13 mouse cellular contexts compared by ENCODE assay signal in genomic region chr15:80438423-80438822, GRCm38 (mm10).
DNase-seq lines count a peak whose midpoint lies in the region; ATAC-seq lines count a peak whose summit lies in the region.
"Had no signal": no experiment of that assay in that cellular context is flagged by ENCODE, and none has a peak within 500 bp of the region (broad histone marks: within the 10 kb centered on the region; RNA-seq: fewer than 3 reads in every experiment).

No protein-coding gene starts in this region.

- ATAC-seq in hindbrain, embryonic 12.5 days (ENCODE audit: low FRiP score), result no peak
- ATAC-seq in midbrain, embryonic 16.5 days, result no peak

- no peak overlapping the region for H3K9ac ChIP-seq in hindbrain, embryonic 12.5 days
- no peak overlapping the region for H3K9ac ChIP-seq in midbrain, embryonic 16.5 days (ENCODE audit: low read depth, low read length)
- H3K9ac ChIP-seq: hindbrain, embryonic 15.5 days; lung, embryonic 14.5 days; midbrain, embryonic 12.5 days had no signal

- intact Hi-C loops in left cerebral cortex, postnatal 4 days (cut with DNase I), result no loop called here

- peak overlapping the region; percentile 40; the same call in 1 of the 2 replicates for H3K27ac ChIP-seq in hindbrain, embryonic 10.5 days
- H3K27ac ChIP-seq in hindbrain, embryonic 12.5 days, result no peak overlapping the region
- H3K27ac ChIP-seq in midbrain, embryonic 16.5 days (ENCODE audit: low read length), result peak overlapping the region; percentile 9; the same call in 1 of the 2 replicates
- H3K27ac ChIP-seq: hindbrain, embryonic 15.5 days; midbrain, embryonic 12.5 days had no signal

- no peaks in the 10 kb centered on the region for H3K36me3 ChIP-seq in hindbrain, embryonic 10.5 days
- no peaks in the 10 kb centered on the region for H3K36me3 ChIP-seq in hindbrain, embryonic 12.5 days
- H3K36me3 ChIP-seq in midbrain, embryonic 16.5 days (ENCODE audit: control insufficient read depth, insufficient read depth, low read length), result no peaks in the 10 kb centered on the region
- H3K36me3 ChIP-seq: hindbrain, embryonic 15.5 days; midbrain, embryonic 12.5 days had no signal

- H3K9me3 ChIP-seq in hindbrain, embryonic 10.5 days, result no peaks in the 10 kb centered on the region
- H3K9me3 ChIP-seq in hindbrain, embryonic 12.5 days (replicated peaks), result no peaks in the 10 kb centered on the region
- no peaks in the 10 kb centered on the region for H3K9me3 ChIP-seq in midbrain, embryonic 16.5 days (replicated peaks; ENCODE audit: control insufficient read depth, low read length, poor library complexity, severe bottlenecking)
- H3K9me3 ChIP-seq: hindbrain, embryonic 15.5 days; midbrain, embryonic 12.5 days had no signal

- H3K4me1 ChIP-seq in hindbrain, embryonic 10.5 days (replicated peaks), result peaks cover 13% of the 10 kb centered on the region; the same call in 1 of the 2 replicates
- H3K4me1 ChIP-seq in hindbrain, embryonic 12.5 days, result no peaks in the 10 kb centered on the region
- no peaks in the 10 kb centered on the region for H3K4me1 ChIP-seq in midbrain, embryonic 16.5 days (ENCODE audit: control insufficient read depth, insufficient read depth, low read length)
- H3K4me1 ChIP-seq: hindbrain, embryonic 15.5 days had no signal

- no peak overlapping the region for H3K4me2 ChIP-seq in hindbrain, embryonic 12.5 days (replicated peaks)
- H3K4me2 ChIP-seq in midbrain, embryonic 16.5 days (ENCODE audit: low read length), result no peak overlapping the region
- H3K4me2 ChIP-seq: hindbrain, embryonic 15.5 days; lung, embryonic 14.5 days; midbrain, embryonic 12.5 days had no signal

- no peak for DNase-seq in hindbrain, embryonic 10.5 days (ENCODE audit: low spot score)
- peak; percentile 16 for DNase-seq in forelimb bud, embryonic 11.5 days (ENCODE audit: low read depth, low spot score)
- peak; percentile 53 for DNase-seq in kidney, postnatal 14 days
- no peak for DNase-seq in lung, postnatal 25 days (ENCODE audit: low spot score)
- no peak for DNase-seq in left cerebral cortex, postnatal 4 days
- no peak for DNase-seq in spleen, postnatal 10 days (ENCODE audit: low spot score in 2 of 2)
- DNase-seq: adrenal gland, postnatal 36 days; gastrocnemius, postnatal 10 days; lung, embryonic 14.5 days had no signal

- no peak overlapping the region for H3K4me3 ChIP-seq in hindbrain, embryonic 10.5 days
- no peak overlapping the region for H3K4me3 ChIP-seq in hindbrain, embryonic 12.5 days
- no peak overlapping the region for H3K4me3 ChIP-seq in midbrain, embryonic 16.5 days (ENCODE audit: low read depth, low read length)
- H3K4me3 ChIP-seq: hindbrain, embryonic 15.5 days; midbrain, embryonic 12.5 days had no signal

- 0 out of 2 replicates have a peak, but pooled peaks cover 4% of the 10 kb centered on the region for H3K27me3 ChIP-seq in hindbrain, embryonic 10.5 days (ENCODE audit: insufficient read depth, poor library complexity, severe bottlenecking)
- H3K27me3 ChIP-seq in hindbrain, embryonic 12.5 days, result peaks cover 3% of the 10 kb centered on the region; the same call in 1 of the 2 replicates
- no peaks in the 10 kb centered on the region for H3K27me3 ChIP-seq in midbrain, embryonic 16.5 days (ENCODE audit: control insufficient read depth, insufficient read depth, low read depth, low read length)
- H3K27me3 ChIP-seq: hindbrain, embryonic 15.5 days; midbrain, embryonic 12.5 days had no signal

- WGBS in hindbrain, embryonic 10.5 days, result 80% methylated on average over 9 of the region's 9 CpGs
- WGBS in hindbrain, embryonic 12.5 days, result 76% methylated on average over 9 of the region's 9 CpGs
- 48% methylated on average over 9 of the region's 9 CpGs for WGBS in midbrain, embryonic 16.5 days

Comparison
In these comparisons a context has a peak if more than half of its experiments do, and no peak if none do; other contexts are left out.
1. DNase-seq: peak in forelimb bud, embryonic 11.5 days (single experiment) and kidney, postnatal 14 days (single experiment); none in hindbrain, embryonic 10.5 days (single experiment), lung, postnatal 25 days (single experiment), left cerebral cortex, postnatal 4 days (single experiment) and spleen, postnatal 10 days (0 of 2).